Comparison of ENCODE assay signal across 30 mouse cellular contexts in genomic region chr6:28905301-28905700, GRCm38 (mm10).
"Had no signal": no experiment of that assay in that cellular context is flagged by ENCODE, and none has a peak within 500 bp of the region (broad histone marks: within the 10 kb centered on the region; RNA-seq: fewer than 3 reads in every experiment).

No protein-coding gene starts in this region.

- H3K27ac ChIP-seq: left cerebral cortex, adult 2 months; limb, embryonic 10.5 days; limb, embryonic 12.5 days; limb, embryonic 13.5 days; limb, embryonic 15.5 days; liver, embryonic 13.5 days; liver, embryonic 14.5 days; liver, embryonic 15.5 days; lung, embryonic 15.5 days; macrophage; midbrain, embryonic 12.5 days; midbrain, embryonic 13.5 days; midbrain, embryonic 15.5 days had no signal

- H3K4me2 ChIP-seq: limb, embryonic 12.5 days; limb, embryonic 13.5 days; limb, embryonic 15.5 days; liver, embryonic 13.5 days; liver, embryonic 15.5 days; lung, embryonic 14.5 days; lung, embryonic 15.5 days; midbrain, embryonic 11.5 days; midbrain, embryonic 12.5 days; midbrain, embryonic 13.5 days; midbrain, embryonic 15.5 days had no signal

- ATAC-seq: liver, postnatal 0 days; lung, postnatal 0 days; midbrain, embryonic 13.5 days; midbrain, embryonic 15.5 days; midbrain, embryonic 16.5 days had no signal

- H3K27me3 ChIP-seq: limb, embryonic 12.5 days; limb, embryonic 13.5 days; limb, embryonic 15.5 days; liver, embryonic 13.5 days; liver, embryonic 15.5 days; lung, embryonic 15.5 days; midbrain, embryonic 12.5 days; midbrain, embryonic 15.5 days had no signal

- H3K4me1 ChIP-seq: limb, embryonic 12.5 days; limb, embryonic 13.5 days; limb, embryonic 15.5 days; liver, embryonic 13.5 days; liver, embryonic 15.5 days; lung, embryonic 15.5 days had no signal

- DNase-seq: layer of hippocampus, postnatal 36 days; left cerebral cortex, postnatal 4 days; liver, embryonic 13.5 days; liver, postnatal 0 days; lung, adult 18-20 months; lung, adult 2 months; lung, embryonic 14.5 days; lung, postnatal 10 days; lung, postnatal 14 days; lung, postnatal 36 days; lung, postnatal 4 days; midbrain, embryonic 14.5 days had no signal

- H3K4me3 ChIP-seq: left cerebral cortex, adult 2 months; limb, embryonic 10.5 days; limb, embryonic 12.5 days; limb, embryonic 13.5 days; limb, embryonic 15.5 days; liver, embryonic 13.5 days; liver, embryonic 15.5 days; lung, embryonic 15.5 days; megakaryocyte, embryonic 14.5 days; midbrain, embryonic 10.5 days; midbrain, embryonic 12.5 days; midbrain, embryonic 13.5 days; midbrain, embryonic 15.5 days; myocyte had no signal

- H3K9me3 ChIP-seq: limb, embryonic 10.5 days; limb, embryonic 13.5 days; limb, embryonic 15.5 days; liver, embryonic 13.5 days; liver, embryonic 15.5 days; lung, embryonic 15.5 days; midbrain, embryonic 10.5 days; midbrain, embryonic 12.5 days; midbrain, embryonic 13.5 days; midbrain, embryonic 15.5 days had no signal

- H3K9ac ChIP-seq: limb, embryonic 12.5 days; limb, embryonic 13.5 days; limb, embryonic 15.5 days; liver, embryonic 13.5 days; liver, embryonic 14.5 days; liver, embryonic 15.5 days; liver, postnatal 0 days; lung, embryonic 14.5 days; lung, embryonic 15.5 days; midbrain, embryonic 12.5 days; midbrain, embryonic 13.5 days; midbrain, embryonic 15.5 days had no signal

- H3K36me3 ChIP-seq: limb, embryonic 10.5 days; limb, embryonic 12.5 days; limb, embryonic 13.5 days; limb, embryonic 15.5 days; liver, embryonic 13.5 days; liver, embryonic 15.5 days; lung, embryonic 15.5 days; midbrain, embryonic 10.5 days; midbrain, embryonic 12.5 days; midbrain, embryonic 13.5 days; midbrain, embryonic 15.5 days had no signal
